Comparison of ENCODE assay signal across 8 mouse cellular contexts in the genomic region with DNA sequence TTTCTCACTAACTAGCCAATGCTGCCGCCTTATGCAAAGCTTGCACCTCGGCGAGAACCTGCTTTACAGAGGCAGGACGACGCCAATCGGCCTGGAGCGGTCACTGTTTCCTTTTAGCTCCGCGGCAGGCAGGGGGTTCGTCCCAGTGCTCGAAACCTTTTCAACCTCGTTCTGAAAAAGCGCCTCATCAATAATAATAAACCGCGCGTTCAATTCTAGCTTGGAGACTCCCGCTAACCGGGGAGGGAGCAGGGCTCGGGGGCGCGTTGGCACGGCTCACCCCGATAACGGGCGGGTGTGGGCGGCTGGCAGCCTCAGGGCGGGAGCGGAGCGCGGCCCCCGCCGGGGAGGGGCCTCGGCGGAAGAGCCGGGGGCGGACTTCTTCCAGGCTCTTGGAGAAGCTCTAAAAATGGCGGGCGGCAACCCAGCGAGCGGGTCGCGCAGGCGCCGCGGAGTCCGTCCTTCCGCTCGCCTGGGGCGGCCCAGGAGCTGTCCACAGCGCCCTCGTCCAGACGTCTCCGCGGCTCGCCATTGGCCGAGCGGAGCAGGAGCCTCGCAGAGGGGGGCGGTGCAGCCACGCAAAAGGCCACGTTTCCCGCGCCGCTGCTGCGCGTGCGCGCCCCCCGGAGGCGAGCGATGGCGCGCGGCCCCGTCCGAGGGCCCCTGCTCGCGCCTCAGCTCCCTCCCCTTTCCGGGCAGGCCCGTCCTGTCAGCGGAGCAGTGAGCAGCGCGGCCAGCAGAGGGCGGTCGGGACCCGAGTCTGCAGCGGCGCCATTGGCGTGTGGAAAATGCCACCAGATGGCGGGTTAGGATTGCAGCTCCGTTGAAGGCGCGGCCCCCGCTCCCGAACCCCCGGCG. TPM values are rescaled to one million over a fixed set of nuclear protein-coding genes. Genes with fewer than 3 reads are reported as not detected.
DNase-seq lines count a peak whose midpoint lies in the region; ATAC-seq lines count a peak whose summit lies in the region.

No protein-coding gene starts in this region.

- DNase-seq in adrenal gland, adult 18-20 months (ENCODE audit: low spot score in 2 of 2) = peak; percentile 100
- DNase-seq in embryo, embryonic 11 days = peak; percentile 99
- DNase-seq in gastrocnemius, postnatal 25 days = peak; percentile 100
- peak; percentile 100 for DNase-seq in intestine, embryonic 14.5 days (ENCODE audit: low spot score)
- peak; percentile 99 to 100 for DNase-seq in left cerebral cortex, postnatal 14 days (ENCODE audit: low spot score in 2 of 2)
- DNase-seq in mesoderm, embryonic 11.5 days (ENCODE audit: low read depth, low spot score) = peak; percentile 100
- peak; percentile 98 for DNase-seq in right cerebral cortex, postnatal 36 days (ENCODE audit: low spot score in 2 of 2)
- DNase-seq in yolk sac, embryonic 10.5 days (ENCODE audit: low spot score) = peak; percentile 98

- ATAC-seq in intestine, embryonic 14.5 days (replicated peaks; ENCODE audit: low FRiP score, low TSS enrichment, low read depth) = peak; percentile 99

- WGBS in intestine, embryonic 14.5 days = under 1% methylated on average over 83 of the region's 97 CpGs

- H3K9me3 ChIP-seq in intestine, embryonic 14.5 days (ENCODE audit: control insufficient read depth, low read length) = no peaks in the 10 kb centered on the region

- no peaks in the 10 kb centered on the region for H3K36me3 ChIP-seq in intestine, embryonic 14.5 days (ENCODE audit: control insufficient read depth, insufficient read depth, low read length)

- intact Hi-C loops in left cerebral cortex, postnatal 14 days (cut with DNase I) = loop anchor here (1.0 to 5.0 kb wide), 5 partner anchors 97 to 514 kb away; partner anchors contain the start of genes Msl2 and Nck1

- peak overlapping the region; percentile 95 for H3K9ac ChIP-seq in intestine, embryonic 14.5 days (ENCODE audit: low read length)

- H3K4me1 ChIP-seq in intestine, embryonic 14.5 days (replicated peaks; ENCODE audit: control insufficient read depth, insufficient read depth, low read length) = peaks cover 17% of the 10 kb centered on the region

- H3K27me3 ChIP-seq in intestine, embryonic 14.5 days (replicated peaks; ENCODE audit: control insufficient read depth, insufficient read depth, low read length) = no peaks in the 10 kb centered on the region

- H3K4me3 ChIP-seq in intestine, embryonic 14.5 days (ENCODE audit: low read depth, low read length) = peak overlapping the region; percentile 60

- H3K4me2 ChIP-seq in intestine, embryonic 14.5 days (ENCODE audit: low read length) = peak overlapping the region; percentile 84

- H3K27ac ChIP-seq in intestine, embryonic 14.5 days (ENCODE audit: low read depth) = peak overlapping the region; percentile 98

RNA-seq across cellular contexts. Expression of gene Stag1, which starts 45.5 kb away (rescaled TPM):
- 10 to 100 TPM; 31.4 to 33.8 TPM for total RNA-seq in adrenal gland, adult 18-20 months (2021)
- 10 to 100 TPM; 19.4 to 27.1 TPM for total RNA-seq in gastrocnemius, postnatal 25 days (2021)
- 45.4 and 51.7 TPM in 2 replicates for polyA plus RNA-seq in intestine, embryonic 14.5 days (2014; fragmentation: Nextera tagmentation; extraction: Ambion mirVana)
- 10 to 100 TPM; 33.4 to 34.3 TPM for total RNA-seq in left cerebral cortex, postnatal 14 days (2021)

Comparison
In these comparisons a context has a peak if more than half of its experiments do, and no peak if none do; other contexts are left out.
1. Peak in every context shown above with its lines: DNase-seq, ATAC-seq, H3K4me3 ChIP-seq and H3K27ac ChIP-seq.